Mouse (Mus musculus): ENCODE results near the gene Sec22b.

DNA sequence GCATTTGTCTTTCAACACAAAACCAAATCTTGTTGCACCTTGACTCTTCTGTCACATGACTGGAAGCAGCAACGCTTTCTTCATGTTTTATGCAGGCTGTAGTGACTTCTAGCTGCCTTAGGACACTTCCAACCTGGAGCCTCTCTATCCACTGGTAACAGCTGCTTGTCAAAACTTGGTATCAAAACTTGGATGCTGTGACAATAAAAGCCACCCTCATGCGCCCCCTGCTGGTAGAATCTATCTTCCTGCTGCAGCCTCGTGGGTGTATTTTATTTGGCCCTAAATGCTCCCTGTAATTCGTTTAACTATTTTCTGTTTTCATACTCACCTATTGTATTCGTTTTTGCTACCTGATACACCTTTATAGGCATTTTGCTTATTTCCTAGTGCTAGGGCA lies 21.8 kb upstream of the Sec22b start:
- no peak for TF ChIP-seq POLR2A (IDR thresholded peaks at IDR 0.05; ENCODE audit: insufficient read depth, low read depth, low read length)
- TF ChIP-seq CTCF (IDR thresholded peaks at IDR 0.05; ENCODE audit: insufficient read depth, low read depth, low read length), result no peak
